Mouse (Mus musculus) A20 (cell line): ENCODE results near the gene Ugt1a9.

Experiments
- DNase-seq: peaks from one replicate; pipeline ENCODE4 v3.0.0-alpha.2; 2011; ENCODE audit warnings: low read depth, low spot score

Gene Ugt1a9

GRCm38 (mm10) chr1:88258881-88259642, 188.5 kb downstream of the Ugt1a9 start:
- DNase-seq, result peak; percentile 57

- no peak for DNase-seq
Observed at GRCm38 (mm10) chr1:88259643-88260024, 189.0 kb downstream of the Ugt1a9 start.

- peak; percentile 57 for DNase-seq
Observed at GRCm38 (mm10) chr1:88260114-88260513, 189.5 kb downstream of the Ugt1a9 start.

GRCm38 (mm10) chr1:88260604-88261377, 190.2 kb downstream of the Ugt1a9 start:
- DNase-seq, result peak; percentile 65

DNA sequence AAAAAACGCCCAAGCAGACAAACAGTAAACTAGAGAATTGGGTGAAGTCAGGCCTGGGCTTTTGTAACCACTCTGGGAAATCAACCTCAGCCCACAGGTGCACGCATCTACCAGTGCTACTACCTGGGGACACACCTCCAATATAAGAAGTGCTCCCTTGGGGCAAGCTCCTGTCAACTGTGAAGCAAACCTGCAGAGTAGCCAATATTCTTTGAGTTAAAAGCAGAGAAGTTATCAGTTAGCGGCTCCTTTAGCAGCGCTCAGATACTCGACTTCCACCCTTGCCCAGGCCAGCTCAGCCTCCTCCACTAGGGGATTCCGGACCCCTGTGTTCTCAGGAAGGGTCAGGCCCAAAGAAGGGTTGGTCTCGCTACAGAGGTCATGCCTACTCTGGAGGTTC, 191.1 kb downstream of the Ugt1a9 start:
- peak; percentile 67 for DNase-seq

DNA sequence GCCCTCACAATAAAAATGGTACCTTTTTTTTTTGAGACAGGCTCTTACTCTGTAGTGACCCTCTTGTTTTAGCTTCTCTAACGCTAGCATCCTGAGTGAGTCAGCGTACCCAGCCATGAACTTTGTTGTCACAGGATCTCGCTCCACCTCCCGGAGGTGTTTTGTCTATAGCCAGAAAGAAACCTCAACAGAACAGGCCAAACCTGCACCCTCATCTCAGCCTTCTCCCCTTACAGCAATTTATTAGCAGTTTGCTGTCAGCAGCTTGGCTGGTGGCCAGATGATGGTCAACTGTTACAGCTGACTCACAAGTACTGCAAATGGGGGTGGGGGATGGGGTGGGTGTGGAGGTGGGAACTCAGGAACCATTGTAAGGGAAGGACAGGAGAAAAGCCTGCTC, 191.7 kb downstream of the Ugt1a9 start:
- DNase-seq, result no peak

DNA sequence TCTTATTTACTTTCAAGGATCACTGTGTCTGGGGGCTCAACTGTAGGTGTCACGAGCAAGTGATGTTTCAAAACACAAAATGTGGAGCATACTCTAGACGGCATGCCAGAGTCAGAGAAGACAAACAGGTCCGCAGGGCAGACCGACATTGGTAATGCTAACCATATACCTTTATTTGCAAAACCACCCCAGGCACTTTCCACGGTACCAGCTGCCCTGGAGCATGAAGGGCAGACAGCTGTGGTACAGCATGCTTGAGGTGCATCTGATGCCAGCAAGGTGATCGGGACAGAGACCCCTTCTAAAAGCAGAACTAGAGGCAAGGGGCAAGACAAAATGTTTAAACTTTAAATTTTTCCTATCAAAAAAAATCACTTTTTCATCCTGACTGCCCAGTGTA, 192.4 kb downstream of the Ugt1a9 start:
- no peak for DNase-seq

GRCm38 (mm10) chr1:88263778-88264177, 193.2 kb downstream of the Ugt1a9 start:
- no peak for DNase-seq

GRCm38 (mm10) chr1:88264237-88264868, 193.8 kb downstream of the Ugt1a9 start:
- DNase-seq, result no peak

DNA sequence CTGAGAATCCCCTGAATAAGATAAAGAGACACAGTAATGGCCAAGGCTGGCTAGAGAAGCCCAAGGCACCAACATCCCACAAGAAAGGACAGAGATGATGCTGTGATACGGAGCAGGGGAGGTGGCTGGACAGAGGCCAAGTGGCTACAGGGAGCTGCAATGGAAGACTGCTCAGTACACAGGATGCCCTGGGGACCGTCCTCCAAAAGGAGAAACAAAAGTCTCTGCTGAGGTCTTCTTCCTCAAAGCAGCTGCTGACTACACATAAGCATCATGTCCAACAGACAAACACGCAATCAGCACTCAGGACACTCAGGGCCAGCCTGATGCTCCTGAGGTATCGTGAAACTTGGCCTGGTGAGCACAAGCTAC, 194.3 kb downstream of the Ugt1a9 start:
- DNase-seq, result no peak

DNA sequence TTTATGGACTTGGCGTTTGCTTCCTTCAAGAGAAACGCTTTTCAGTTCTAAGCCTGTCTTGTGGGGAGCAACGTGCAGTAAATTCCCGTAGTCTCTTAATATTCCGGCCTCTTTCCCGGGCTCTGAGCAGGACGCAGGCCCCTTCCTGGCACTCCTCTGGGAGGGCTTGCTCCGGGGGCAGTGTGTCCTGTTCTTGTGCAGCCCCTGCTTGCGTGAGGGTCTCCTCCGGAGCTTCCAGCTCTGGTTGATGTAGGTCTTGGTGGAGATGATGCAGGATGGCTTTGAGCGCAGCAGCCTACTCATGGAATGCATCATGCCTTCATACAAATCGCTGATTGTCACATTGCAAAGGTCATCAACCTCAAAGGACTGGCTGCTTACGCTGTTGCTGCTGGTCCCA, 195.5 kb downstream of the Ugt1a9 start:
- DNase-seq, result no peak

DNA sequence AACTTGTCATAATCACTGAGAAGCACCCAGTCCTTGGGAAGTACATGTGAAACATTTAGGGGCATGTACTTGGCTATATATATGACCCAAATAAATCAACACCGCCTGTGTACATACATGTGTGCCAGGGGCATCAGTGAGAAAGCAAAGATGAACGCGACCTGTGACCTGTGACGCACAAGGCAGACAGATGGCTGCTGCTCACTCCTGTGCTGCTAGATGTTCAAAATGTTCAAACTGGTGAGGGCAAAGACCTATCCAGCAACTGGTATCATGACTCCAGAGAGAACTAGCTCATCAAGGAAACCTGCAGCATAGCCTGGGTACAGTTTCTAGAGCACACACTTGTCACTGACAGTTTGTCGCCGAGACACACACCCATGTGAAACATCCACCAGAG, 196.9 kb downstream of the Ugt1a9 start:
- DNase-seq, result no peak

DNA sequence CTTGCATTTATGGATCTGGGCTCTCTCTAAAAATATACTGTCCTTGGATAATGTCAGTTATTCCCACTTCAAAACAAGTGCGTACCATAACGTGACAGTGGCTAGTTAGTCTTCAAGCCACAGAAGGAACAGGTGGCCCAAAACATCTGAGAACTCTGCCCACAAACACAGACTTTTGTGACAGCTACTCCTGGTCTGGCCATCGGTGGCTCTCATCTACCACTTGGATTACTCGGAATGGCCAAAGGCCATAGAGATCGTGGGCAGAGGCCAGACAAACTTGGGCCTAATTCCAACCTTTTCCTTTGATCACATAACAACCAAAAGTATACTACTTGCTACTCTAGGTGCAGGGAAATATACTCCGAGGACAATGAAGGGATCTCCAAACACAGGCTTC, 197.5 kb downstream of the Ugt1a9 start:
- DNase-seq, result no peak
